Mouse (Mus musculus): ENCODE data around the gene OR5BS1P. TPM values are rescaled to one million over a fixed set of nuclear protein-coding genes. Genes with fewer than 3 reads are reported as not detected.

The OR5BS1P gene
- polyA plus RNA-seq, 1 experiment from 2014 or later, result not detected

- DNase-seq (ENCODE audit: low spot score), result peak; percentile 35
Observed at GRCm38 (mm10) chr15:98448521-98448920, 21.2 kb upstream of the OR5BS1P start.

GRCm38 (mm10) chr15:98452288-98452687 is 17.4 kb upstream of the OR5BS1P start, which contains the start of gene Olfr281:
Olfr281 (plus strand) TSS chr15:98452588.
- Histone ChIP-seq H3K27ac (ENCODE audit: low read length) (no peak within 1 kb of the TSS), H3K36me3 (ENCODE audit: insufficient read depth, low read length) (no peaks in the 10 kb centered on the region), H3K9me3 (ENCODE audit: low read length) (no peaks in the 10 kb centered on the region), H3K4me2 (replicated peaks; ENCODE audit: low read depth, low read length) (no peak within 1 kb of the TSS), H3K27me3 (replicated peaks; ENCODE audit: insufficient read depth, low read length) (no peaks in the 10 kb centered on the region), H3K4me1 (ENCODE audit: insufficient read depth, low read depth, low read length) (no peaks in the 10 kb centered on the region), H3K4me3 (ENCODE audit: low read depth, low read length) (no peak within 1 kb of the TSS), H3K9ac (replicated peaks; ENCODE audit: low read depth) (no peak within 1 kb of the TSS)
- ATAC-seq (no peak), DNase-seq (ENCODE audit: low spot score) (no peak)
- 91% methylated on average over 7 of the region's 7 CpGs for WGBS
- TF ChIP-seq CTCF (IDR thresholded peaks at IDR 0.05) (no peak), EP300 (IDR thresholded peaks at IDR 0.05) (no peak)

More at GRCm38 (mm10) chr15:98448521-98448920, 21.2 kb upstream of the OR5BS1P start:
- no peaks in the 10 kb centered on the region for H3K27me3 ChIP-seq (replicated peaks; ENCODE audit: insufficient read depth, low read length)
- no peaks in the 10 kb centered on the region for H3K36me3 ChIP-seq (ENCODE audit: insufficient read depth, low read length)
- no peaks in the 10 kb centered on the region for H3K4me1 ChIP-seq (ENCODE audit: insufficient read depth, low read depth, low read length)
- no peak overlapping the region for H3K4me2 ChIP-seq (replicated peaks; ENCODE audit: low read depth, low read length)
- peak; percentile 26; the same call in 1 of the 2 replicates for ATAC-seq
- H3K4me3 ChIP-seq (ENCODE audit: low read depth, low read length), result no peak overlapping the region
- no peak overlapping the region for H3K27ac ChIP-seq (ENCODE audit: low read length)
- no peak overlapping the region for H3K9ac ChIP-seq (replicated peaks; ENCODE audit: low read depth)
- TF ChIP-seq CTCF (IDR thresholded peaks at IDR 0.05), result no peak
- peak; percentile 72 for TF ChIP-seq EP300 (IDR thresholded peaks at IDR 0.05)
- H3K9me3 ChIP-seq (ENCODE audit: low read length), result no peaks in the 10 kb centered on the region
- 48% methylated on average over 4 of the region's 4 CpGs for WGBS

GRCm38 (mm10) chr15:98471539-98471938 is 1.8 kb downstream of the OR5BS1P start:
- H3K9me3 ChIP-seq (ENCODE audit: low read length), result no peaks in the 10 kb centered on the region
- 90% methylated on average over 13 of the region's 13 CpGs for WGBS
- no peaks in the 10 kb centered on the region for H3K27me3 ChIP-seq (replicated peaks; ENCODE audit: insufficient read depth, low read length)
- no peak for ATAC-seq
- no peak overlapping the region for H3K9ac ChIP-seq (replicated peaks; ENCODE audit: low read depth)
- H3K27ac ChIP-seq (ENCODE audit: low read length), result no peak overlapping the region
- no peak for DNase-seq (ENCODE audit: low spot score)
- no peaks in the 10 kb centered on the region for H3K36me3 ChIP-seq (ENCODE audit: insufficient read depth, low read length)
- H3K4me3 ChIP-seq (ENCODE audit: low read depth, low read length), result no peak overlapping the region
- no peak overlapping the region for H3K4me2 ChIP-seq (replicated peaks; ENCODE audit: low read depth, low read length)
- no peaks in the 10 kb centered on the region for H3K4me1 ChIP-seq (ENCODE audit: insufficient read depth, low read depth, low read length)
- TF ChIP-seq EP300 (IDR thresholded peaks at IDR 0.05) (no peak), CTCF (IDR thresholded peaks at IDR 0.05) (no peak)

GRCm38 (mm10) chr15:98474958-98475357 is 5.3 kb downstream of the OR5BS1P start:
- WGBS, result 69% methylated on average over 10 of the region's 10 CpGs
- H3K27ac ChIP-seq (ENCODE audit: low read length), result no peak overlapping the region
- no peaks in the 10 kb centered on the region for H3K9me3 ChIP-seq (ENCODE audit: low read length)
- H3K4me2 ChIP-seq (replicated peaks; ENCODE audit: low read depth, low read length), result no peak overlapping the region
- H3K27me3 ChIP-seq (replicated peaks; ENCODE audit: insufficient read depth, low read length), result no peaks in the 10 kb centered on the region
- H3K4me3 ChIP-seq (ENCODE audit: low read depth, low read length), result no peak overlapping the region
- no peaks in the 10 kb centered on the region for H3K36me3 ChIP-seq (ENCODE audit: insufficient read depth, low read length)
- DNase-seq (ENCODE audit: low spot score), result no peak
- no peak overlapping the region for H3K9ac ChIP-seq (replicated peaks; ENCODE audit: low read depth)
- no peak for ATAC-seq
- TF ChIP-seq CTCF (IDR thresholded peaks at IDR 0.05), result no peak
- TF ChIP-seq EP300 (IDR thresholded peaks at IDR 0.05), result no peak
- no peaks in the 10 kb centered on the region for H3K4me1 ChIP-seq (ENCODE audit: insufficient read depth, low read depth, low read length)

GRCm38 (mm10) chr15:98475382-98475781 is 5.7 kb downstream of the OR5BS1P start:
- H3K4me3 ChIP-seq (ENCODE audit: low read depth, low read length), result no peak overlapping the region
- no peak overlapping the region for H3K9ac ChIP-seq (replicated peaks; ENCODE audit: low read depth)
- no peaks in the 10 kb centered on the region for H3K9me3 ChIP-seq (ENCODE audit: low read length)
- no peaks in the 10 kb centered on the region for H3K27me3 ChIP-seq (replicated peaks; ENCODE audit: insufficient read depth, low read length)
- H3K4me2 ChIP-seq (replicated peaks; ENCODE audit: low read depth, low read length), result no peak overlapping the region
- 49% methylated on average over 10 of the region's 10 CpGs for WGBS
- no peak overlapping the region for H3K27ac ChIP-seq (ENCODE audit: low read length)
- no peak for ATAC-seq
- H3K4me1 ChIP-seq (ENCODE audit: insufficient read depth, low read depth, low read length), result no peaks in the 10 kb centered on the region
- no peaks in the 10 kb centered on the region for H3K36me3 ChIP-seq (ENCODE audit: insufficient read depth, low read length)
- no peak for TF ChIP-seq EP300 (IDR thresholded peaks at IDR 0.05)
- TF ChIP-seq CTCF (IDR thresholded peaks at IDR 0.05), result peak; percentile 72
- peak; percentile 39 for DNase-seq (ENCODE audit: low spot score)

- Histone ChIP-seq H3K9ac (replicated peaks; ENCODE audit: low read depth) (no peak overlapping the region), H3K36me3 (ENCODE audit: insufficient read depth, low read length) (no peaks in the 10 kb centered on the region), H3K9me3 (ENCODE audit: low read length) (no peaks in the 10 kb centered on the region), H3K4me3 (ENCODE audit: low read depth, low read length) (no peak overlapping the region), H3K4me2 (replicated peaks; ENCODE audit: low read depth, low read length) (no peak overlapping the region), H3K27me3 (replicated peaks; ENCODE audit: insufficient read depth, low read length) (no peaks in the 10 kb centered on the region), H3K27ac (ENCODE audit: low read length) (no peak overlapping the region), H3K4me1 (ENCODE audit: insufficient read depth, low read depth, low read length) (no peaks in the 10 kb centered on the region)
- no peak for DNase-seq (ENCODE audit: low spot score)
- WGBS, result 75% methylated on average over 5 of the region's 5 CpGs
- no peak for TF ChIP-seq EP300 (IDR thresholded peaks at IDR 0.05)
- no peak for TF ChIP-seq CTCF (IDR thresholded peaks at IDR 0.05)
- ATAC-seq, result no peak
Observed at GRCm38 (mm10) chr15:98476281-98476680, 6.6 kb downstream of the OR5BS1P start.

Measured in lung, postnatal 0 days (tissue).